Mouse (Mus musculus) neural tube, embryonic 15.5 days (tissue): ENCODE measurements around the gene Rufy4. TPM values are rescaled to one million over a fixed set of nuclear protein-coding genes. Genes with fewer than 3 reads are reported as not detected.

Experiments
- ATAC-seq: fragments of 200-750 bp; cut with Nextera tagmentation; 2 replicates; pipeline ENCODE4 v1.8.0; 2017; ENCODE audit warnings: mild to moderate bottlenecking, moderate TSS enrichment, moderate library complexity; ENCODE audit not compliant: low FRiP score
- H3K27ac ChIP-seq: fragments of 300-500 bp; sonication (generic); replicated peaks from 2 replicates; pipeline ENCODE4 v1.5.1; 2015; ENCODE audit warnings: mild to moderate bottlenecking, inconsistent platforms
- H3K27me3 ChIP-seq: fragments of 300-500 bp; sonication (generic); replicated peaks from 2 replicates; pipeline ENCODE4 v1.6.1; 2015; ENCODE audit warnings: inconsistent platforms
- H3K36me3 ChIP-seq: fragments of 300-500 bp; sonication (generic); 2 replicates; pipeline ENCODE4 v1.6.1; 2015; ENCODE audit warnings: inconsistent platforms
- H3K4me1 ChIP-seq: fragments of 300-500 bp; sonication (generic); 2 replicates; pipeline ENCODE4 v1.6.1; 2015; ENCODE audit warnings: inconsistent platforms
- H3K4me2 ChIP-seq: fragments of 300-500 bp; sonication (generic); 2 replicates; pipeline ENCODE4 v1.6.1; 2015; ENCODE audit warnings: inconsistent platforms, mild to moderate bottlenecking, moderate library complexity
- H3K4me3 ChIP-seq: fragments of 300-500 bp; sonication (generic); replicated peaks from 2 replicates; pipeline ENCODE4 v1.5.1; 2015; ENCODE audit warnings: mild to moderate bottlenecking, inconsistent platforms
- H3K9ac ChIP-seq: fragments of 300-500 bp; sonication (generic); replicated peaks from 2 replicates; pipeline ENCODE4 v1.6.1; 2015; ENCODE audit warnings: mild to moderate bottlenecking, inconsistent platforms
- H3K9me3 ChIP-seq: fragments of 300-500 bp; sonication (generic); replicated peaks from 2 replicates; pipeline ENCODE4 v1.6.1; 2016; ENCODE audit warnings: inconsistent platforms
- whole genome bisulfite sequencing: fragments of 180-500 bp; shearing (Covaris S2); methylation state at CpG from one replicate; pipeline ENCODE4 v1.1.7; 2015; ENCODE audit warnings: mixed read lengths; 5-methylcytosine and 5-hydroxymethylcytosine counted together
- polyA plus RNA-seq: library from polyadenylated mRNA; unstranded; fragments of >200 nt; fragmentation: Nextera tagmentation; extraction: Ambion mirVana; gene quantifications from 2 replicates; pipeline ENCODE4 v1.2.1, GENCODE M21; 2015

Gene Rufy4
- 0.18 and 0.37 TPM in 2 replicates for polyA plus RNA-seq

- ATAC-seq = peak; percentile 36
- 0% methylated on average over 12 of the region's 12 CpGs for WGBS
- Histone ChIP-seq H3K4me3 (peak within 1 kb of the TSS; percentile 47), H3K9me3 (no peaks in the 10 kb centered on the region), H3K4me1 (peaks cover 24% of the 10 kb centered on the region), H3K27me3 (peaks cover 26% of the 10 kb centered on the region), H3K36me3 (no peaks in the 10 kb centered on the region), H3K4me2 (peak within 1 kb of the TSS; percentile 90), H3K9ac (peak within 1 kb of the TSS; percentile 55), H3K27ac (no peak within 1 kb of the TSS)
Observed at GRCm38 (mm10) chr1:74124991-74125552, at the start of gene Rufy4. TSS of gene Rufy4 (plus strand) at chr1:74125541.

GRCm38 (mm10) chr1:74076230-74076629 is 49.1 kb upstream of the Rufy4 start:
- Histone ChIP-seq H3K27me3 (no peaks in the 10 kb centered on the region), H3K4me1 (no peaks in the 10 kb centered on the region), H3K36me3 (no peaks in the 10 kb centered on the region), H3K9me3 (no peaks in the 10 kb centered on the region), H3K4me2 (no peak overlapping the region), H3K9ac (no peak overlapping the region), H3K4me3 (no peak overlapping the region), H3K27ac (no peak overlapping the region)
- ATAC-seq = no peak
- 85% methylated on average over 4 of the region's 4 CpGs for WGBS

- Histone ChIP-seq H3K4me2 (no peak overlapping the region), H3K27ac (no peak overlapping the region), H3K9ac (no peak overlapping the region), H3K36me3 (no peaks in the 10 kb centered on the region), H3K9me3 (no peaks in the 10 kb centered on the region), H3K27me3 (no peaks in the 10 kb centered on the region), H3K4me1 (no peaks in the 10 kb centered on the region), H3K4me3 (no peak overlapping the region)
- 19% methylated on average over 2 of the region's 2 CpGs for WGBS
- no peak for ATAC-seq
Observed at GRCm38 (mm10) chr1:74077353-74077752, 48.0 kb upstream of the Rufy4 start.

DNA sequence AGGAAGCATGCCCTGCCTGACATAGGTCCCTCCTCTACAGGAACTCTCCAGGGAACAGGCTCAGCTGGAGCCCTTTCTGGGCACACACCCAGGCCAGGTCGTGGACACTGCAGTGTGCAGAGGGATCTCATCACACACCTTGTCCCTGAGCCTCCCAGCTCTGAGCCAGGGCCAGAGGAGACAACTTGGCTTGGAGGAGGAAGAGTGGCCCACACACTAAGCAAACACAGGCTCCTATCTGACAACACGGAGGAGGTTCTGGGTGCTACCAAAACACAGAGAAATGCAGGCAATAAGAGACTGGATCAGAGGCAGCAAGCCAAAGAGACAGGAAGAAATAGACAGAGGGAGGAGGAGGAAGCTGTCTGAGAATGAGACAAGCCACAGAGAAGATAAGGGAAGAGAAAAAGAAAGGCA is 43.8 kb upstream of the Rufy4 start:
- 43% methylated on average over 2 of the region's 2 CpGs for WGBS
- no peak for ATAC-seq
- H3K27me3 ChIP-seq = no peaks in the 10 kb centered on the region
- no peak overlapping the region for H3K4me3 ChIP-seq
- H3K9me3 ChIP-seq = no peaks in the 10 kb centered on the region
- no peaks in the 10 kb centered on the region for H3K36me3 ChIP-seq
- H3K4me1 ChIP-seq = peaks cover 14% of the 10 kb centered on the region
- H3K9ac ChIP-seq = no peak overlapping the region
- no peak overlapping the region for H3K27ac ChIP-seq
- no peak overlapping the region for H3K4me2 ChIP-seq

GRCm38 (mm10) chr1:74082841-74083463 is 42.4 kb upstream of the Rufy4 start:
- ATAC-seq = no peak
- Histone ChIP-seq H3K4me2 (no peak overlapping the region), H3K36me3 (no peaks in the 10 kb centered on the region), H3K4me3 (no peak overlapping the region), H3K27ac (no peak overlapping the region), H3K4me1 (peaks cover 14% of the 10 kb centered on the region), H3K9ac (no peak overlapping the region), H3K9me3 (no peaks in the 10 kb centered on the region), H3K27me3 (no peaks in the 10 kb centered on the region)
- WGBS = 21% methylated on average over 6 of the region's 6 CpGs

- Histone ChIP-seq H3K4me1 (peaks cover 14% of the 10 kb centered on the region), H3K4me2 (no peak overlapping the region), H3K4me3 (no peak overlapping the region), H3K36me3 (no peaks in the 10 kb centered on the region), H3K27me3 (no peaks in the 10 kb centered on the region), H3K27ac (no peak overlapping the region), H3K9me3 (no peaks in the 10 kb centered on the region), H3K9ac (no peak overlapping the region)
- no peak for ATAC-seq
- WGBS = 32% methylated on average over 6 of the region's 6 CpGs
Observed at GRCm38 (mm10) chr1:74084065-74084705, 41.2 kb upstream of the Rufy4 start.

- Histone ChIP-seq H3K4me1 (peaks cover 14% of the 10 kb centered on the region), H3K4me3 (no peak overlapping the region), H3K9ac (no peak overlapping the region), H3K27me3 (no peaks in the 10 kb centered on the region), H3K9me3 (no peaks in the 10 kb centered on the region), H3K27ac (no peak overlapping the region), H3K36me3 (no peaks in the 10 kb centered on the region), H3K4me2 (no peak overlapping the region)
- 49% methylated on average over 5 of the region's 5 CpGs for WGBS
- ATAC-seq = no peak
Observed at GRCm38 (mm10) chr1:74084752-74085151, 40.6 kb upstream of the Rufy4 start.

DNA sequence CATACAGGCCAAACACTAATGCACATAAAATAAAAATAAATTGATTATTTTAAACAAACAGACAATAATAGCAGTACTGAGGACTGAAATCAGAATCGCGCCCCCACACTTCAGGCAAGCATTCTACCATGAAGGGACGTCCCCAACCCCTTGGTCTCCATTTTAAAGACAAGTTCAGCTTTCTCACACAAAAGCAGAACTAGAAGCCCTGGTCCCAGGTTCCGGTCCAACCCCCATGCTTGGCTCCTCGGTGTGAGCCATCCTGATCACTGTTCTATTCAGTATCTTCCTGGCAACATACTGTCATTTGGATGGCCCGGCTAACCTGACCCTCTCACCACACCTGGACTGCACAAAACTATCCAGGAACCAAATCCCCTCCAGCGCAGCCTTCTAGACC is 39.8 kb upstream of the Rufy4 start:
- Histone ChIP-seq H3K9me3 (no peaks in the 10 kb centered on the region), H3K4me1 (peaks cover 14% of the 10 kb centered on the region), H3K27ac (no peak overlapping the region), H3K4me2 (no peak overlapping the region), H3K4me3 (no peak overlapping the region), H3K27me3 (no peaks in the 10 kb centered on the region), H3K36me3 (no peaks in the 10 kb centered on the region), H3K9ac (no peak overlapping the region)
- ATAC-seq = no peak
- 86% methylated on average over 7 of the region's 7 CpGs for WGBS

GRCm38 (mm10) chr1:74088569-74088968 is 36.8 kb upstream of the Rufy4 start:
- Histone ChIP-seq H3K36me3 (no peaks in the 10 kb centered on the region), H3K27ac (no peak overlapping the region), H3K9ac (no peak overlapping the region), H3K9me3 (no peaks in the 10 kb centered on the region), H3K4me1 (peaks cover 21% of the 10 kb centered on the region), H3K27me3 (no peaks in the 10 kb centered on the region), H3K4me3 (no peak overlapping the region), H3K4me2 (no peak overlapping the region)
- 92% methylated on average over 1 of the region's 1 CpGs for WGBS
- no peak for ATAC-seq

- Histone ChIP-seq H3K27me3 (no peaks in the 10 kb centered on the region), H3K9ac (no peak overlapping the region), H3K4me1 (peaks cover 20% of the 10 kb centered on the region), H3K27ac (no peak overlapping the region), H3K9me3 (no peaks in the 10 kb centered on the region), H3K4me2 (peak overlapping the region; percentile 38), H3K4me3 (peak overlapping the region; percentile 10), H3K36me3 (no peaks in the 10 kb centered on the region)
- 64% methylated on average over 7 of the region's 7 CpGs for WGBS
- ATAC-seq = no peak
Observed at GRCm38 (mm10) chr1:74090329-74090728, 35.0 kb upstream of the Rufy4 start.

DNA sequence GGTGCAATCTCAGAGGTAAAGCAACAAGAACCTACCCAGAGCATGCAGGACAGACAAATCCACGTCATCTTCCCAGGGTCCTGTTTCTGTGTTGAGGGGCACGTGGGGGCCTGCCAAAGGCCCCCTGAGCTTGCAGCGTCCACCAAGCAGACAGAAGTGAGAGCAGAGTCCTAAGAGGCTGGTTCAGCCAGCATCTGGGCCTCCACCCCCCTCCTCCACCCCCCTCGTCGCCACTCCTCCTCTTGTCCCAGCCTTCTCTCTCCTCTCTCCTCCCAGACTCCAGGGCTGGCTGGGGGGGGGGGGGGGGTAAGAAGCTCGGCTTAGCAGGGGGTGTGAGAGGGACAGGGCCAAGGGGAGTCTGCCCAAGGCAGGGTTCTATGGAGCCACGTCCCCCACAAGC is 34.2 kb upstream of the Rufy4 start:
- H3K27ac ChIP-seq = peak overlapping the region; percentile 64; the same call in 1 of the 2 replicates
- H3K4me3 ChIP-seq = peak overlapping the region; percentile 10; the same call in 1 of the 2 replicates
- 44% methylated on average over 6 of the region's 7 CpGs for WGBS

More for the DNA sequence above, 34.2 kb upstream of the Rufy4 start:
- Histone ChIP-seq H3K4me2 (peak overlapping the region; percentile 19), H3K36me3 (no peaks in the 10 kb centered on the region), H3K27me3 (0 out of 2 replicates have a peak, but pooled peaks cover 3% of the 10 kb centered on the region), H3K9me3 (no peaks in the 10 kb centered on the region), H3K9ac (no peak overlapping the region), H3K4me1 (peaks cover 20% of the 10 kb centered on the region)
- ATAC-seq = no peak
